Mouse (Mus musculus): ENCODE data around the gene Naxd.
"Not testable (repeated sequence)": the region's sequence is repeated elsewhere in the genome, so short reads cannot be mapped to it uniquely, and the experiment has no call there.

Gene Naxd

DNA sequence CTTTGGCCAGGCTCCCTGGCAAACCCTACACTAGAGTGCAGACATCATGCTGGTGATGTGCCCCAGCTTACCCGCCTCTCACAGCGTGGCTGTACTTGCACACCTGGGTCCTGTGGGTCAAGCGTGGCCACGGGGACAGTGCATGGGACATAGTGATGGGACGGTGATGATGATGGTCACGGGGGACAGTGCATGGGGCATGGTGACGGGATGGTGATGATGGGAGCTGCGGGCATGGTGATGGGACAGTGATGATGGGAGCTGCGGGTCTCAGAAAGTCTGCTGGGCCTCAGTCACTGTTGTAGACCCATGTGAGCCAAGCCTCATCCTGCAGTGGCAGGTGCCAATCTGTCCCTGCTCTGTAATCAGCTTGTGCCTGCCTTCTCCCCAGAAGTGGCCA lies 19.0 kb downstream of the Naxd start:
- no peak for DNase-seq

GRCm38 (mm10) chr8:11517366-11518055 lies 20.2 kb downstream of the Naxd start:
- DNase-seq = no peak

DNA sequence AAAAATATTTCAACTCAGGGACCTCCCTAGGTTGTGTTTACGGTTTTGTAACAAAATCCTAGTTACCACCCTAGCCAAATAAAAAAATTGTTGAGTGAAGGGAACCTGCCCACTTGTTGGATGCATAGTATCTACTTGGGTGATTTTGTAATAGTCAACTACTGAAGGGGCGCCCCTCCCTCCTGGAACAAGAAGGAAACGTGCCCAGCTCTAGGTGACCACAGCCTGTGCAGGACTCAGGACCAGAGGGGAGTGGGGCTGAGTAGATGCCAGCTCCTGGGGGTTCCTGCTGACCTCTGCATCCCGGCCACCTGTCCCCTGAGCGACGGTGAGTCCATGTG lies 20.7 kb downstream of the Naxd start:
- DNase-seq = no peak

DNA sequence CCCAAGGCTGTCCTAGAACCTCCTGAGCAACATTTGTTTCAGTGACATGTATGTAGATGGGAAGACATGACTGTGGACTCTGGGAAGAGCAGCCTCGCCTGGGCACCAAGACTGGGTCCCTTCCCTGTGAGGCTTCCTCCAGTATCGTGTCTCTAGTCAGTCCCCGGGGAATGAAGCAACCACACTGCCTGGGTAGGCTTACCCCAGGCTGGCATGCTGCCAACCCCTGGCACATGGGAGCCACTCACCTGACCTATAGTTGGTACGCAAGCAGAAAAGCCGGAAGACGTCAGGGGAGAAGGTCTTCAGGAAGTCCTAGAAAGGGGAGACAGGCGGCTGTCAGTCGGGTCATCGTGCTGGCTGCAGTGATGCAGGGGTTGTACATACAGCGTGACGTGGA lies 21.4 kb downstream of the Naxd start:
- DNase-seq = no peak

DNA sequence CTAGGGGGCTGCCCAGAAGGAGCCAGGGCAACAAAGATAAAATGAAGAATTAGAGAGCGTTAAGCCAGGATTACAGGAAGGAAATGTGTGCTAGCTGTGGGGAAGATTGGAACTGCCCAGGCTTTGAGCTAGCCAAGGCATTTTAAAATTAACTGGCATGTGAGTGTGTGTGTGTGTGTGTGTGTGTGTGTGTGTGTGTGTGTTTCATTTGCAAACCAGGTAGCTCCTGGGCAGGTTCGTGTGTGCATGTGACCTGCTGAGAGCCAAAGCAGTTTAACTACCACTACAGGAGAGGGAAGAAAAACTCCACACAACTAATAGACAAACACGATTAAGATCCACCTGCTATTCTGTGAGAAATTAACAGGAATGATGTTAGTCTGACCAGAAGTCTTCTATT lies 26.0 kb downstream of the Naxd start:
- no peak for DNase-seq

DNA sequence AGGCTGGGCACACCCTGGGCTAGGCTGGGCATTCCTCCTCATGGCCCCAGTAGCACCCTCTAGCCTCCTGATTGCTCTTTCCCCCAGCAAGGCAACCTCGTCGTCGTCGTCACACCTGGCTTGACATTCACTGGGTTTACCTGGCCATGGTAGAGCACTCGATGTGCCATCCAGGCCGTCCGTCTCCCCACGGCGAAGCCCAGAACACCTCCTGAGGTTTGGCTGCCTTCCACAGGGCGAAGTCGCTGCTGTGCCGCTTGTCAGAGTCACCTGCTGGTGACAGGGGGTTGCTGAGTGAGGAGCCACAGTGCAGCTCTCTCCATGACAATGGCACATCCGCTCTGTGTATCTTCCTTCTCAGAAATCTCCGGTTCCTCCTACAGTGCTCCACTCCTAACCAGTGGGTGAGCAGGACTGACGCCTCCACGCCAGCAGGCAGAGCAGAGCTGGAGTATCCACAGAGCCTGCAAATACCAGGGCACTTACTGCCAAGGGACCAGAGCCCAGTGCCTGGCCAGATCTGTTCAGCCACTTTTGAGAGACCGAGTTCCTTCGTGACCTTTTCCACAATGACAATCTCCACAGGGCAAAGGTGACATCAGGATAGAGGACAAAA lies 33.0 kb downstream of the Naxd start:
- DNase-seq = no peak

GRCm38 (mm10) chr8:11530849-11531248 lies 33.5 kb downstream of the Naxd start:
- no peak for DNase-seq

GRCm38 (mm10) chr8:11534494-11534893 lies 37.2 kb downstream of the Naxd start:
- DNase-seq = no peak

DNA sequence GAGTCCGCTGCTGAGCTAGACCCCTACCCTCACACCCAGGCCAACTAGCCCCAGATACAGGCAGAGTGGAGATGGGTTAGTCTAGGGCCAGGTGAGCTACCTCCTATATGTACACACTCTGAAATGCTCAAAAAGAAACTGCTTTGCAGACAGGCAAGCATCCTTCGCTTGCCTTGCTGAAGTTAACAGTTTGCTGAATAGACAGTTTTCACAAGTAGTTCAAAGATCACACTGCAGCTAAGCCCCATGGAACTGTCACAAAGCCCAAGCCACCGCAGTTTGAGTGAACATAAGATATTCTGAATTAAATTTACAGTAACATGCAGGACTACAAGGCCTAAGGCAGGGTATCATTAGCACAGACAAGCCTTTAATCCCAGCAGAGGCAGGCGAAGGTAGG lies 41.7 kb downstream of the Naxd start:
- DNase-seq = no peak

DNA sequence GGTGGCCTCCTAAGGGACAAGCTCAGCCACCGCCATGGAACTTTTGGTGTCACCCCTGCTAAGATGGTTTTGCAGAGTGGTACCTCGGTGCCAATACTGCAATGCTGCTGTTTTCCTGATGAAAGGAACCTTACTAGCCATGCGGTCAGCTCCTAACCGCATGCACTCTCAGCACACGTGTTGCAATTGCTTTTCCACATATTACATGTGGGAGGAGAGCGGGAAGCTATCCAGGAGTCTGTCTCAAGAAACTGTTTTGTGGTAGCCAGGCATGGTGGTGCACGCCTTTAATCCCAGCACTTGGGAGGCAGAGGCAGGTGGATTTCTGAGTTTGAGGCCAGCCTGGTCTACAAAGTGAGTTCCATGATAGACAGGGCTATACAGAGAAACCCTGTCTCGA lies 42.9 kb downstream of the Naxd start:
- DNase-seq = no peak

DNA sequence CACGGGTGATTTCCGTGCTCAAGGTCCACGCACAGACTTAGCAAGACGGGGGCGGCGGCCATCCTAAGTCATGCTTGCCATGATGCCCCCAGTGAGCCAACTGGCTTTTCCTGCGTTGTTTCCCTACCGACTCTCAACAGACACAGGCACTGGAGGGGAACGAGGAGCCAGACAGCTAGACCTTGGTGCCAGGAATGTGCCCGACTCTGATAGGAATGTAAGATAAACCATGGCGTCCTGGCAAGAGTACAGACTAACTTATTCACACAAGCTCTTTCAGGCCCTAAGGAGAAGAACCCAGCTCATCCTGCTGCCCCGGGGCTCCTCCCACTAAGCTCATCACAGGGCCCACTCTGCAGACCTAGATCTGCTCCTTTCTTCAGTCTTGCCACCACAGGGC lies 44.7 kb downstream of the Naxd start:
- no peak for DNase-seq

- DNase-seq = no peak
These were observed 45.6 kb downstream of the Naxd start for GRCm38 (mm10) chr8:11542866-11543265.

DNA sequence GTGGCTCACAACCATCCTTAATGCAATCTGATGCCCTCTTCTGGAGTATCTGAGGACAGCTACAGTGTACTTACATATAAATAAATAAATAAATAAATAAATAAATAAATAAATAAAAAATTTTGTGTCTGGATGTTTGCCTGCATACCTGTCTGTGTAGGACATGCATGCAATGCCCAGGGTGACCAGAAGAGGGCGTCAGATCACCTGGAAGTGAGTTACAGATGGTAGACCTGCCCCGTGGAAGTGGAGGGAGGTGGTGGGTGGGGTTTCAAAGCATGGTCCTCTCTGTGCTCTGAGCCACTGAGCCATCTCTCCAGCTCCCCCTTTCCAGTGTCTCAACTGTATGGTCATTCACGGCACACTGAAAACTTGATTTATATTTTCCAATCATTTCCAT lies 47.1 kb downstream of the Naxd start:
- peak; percentile 83 for DNase-seq

DNA sequence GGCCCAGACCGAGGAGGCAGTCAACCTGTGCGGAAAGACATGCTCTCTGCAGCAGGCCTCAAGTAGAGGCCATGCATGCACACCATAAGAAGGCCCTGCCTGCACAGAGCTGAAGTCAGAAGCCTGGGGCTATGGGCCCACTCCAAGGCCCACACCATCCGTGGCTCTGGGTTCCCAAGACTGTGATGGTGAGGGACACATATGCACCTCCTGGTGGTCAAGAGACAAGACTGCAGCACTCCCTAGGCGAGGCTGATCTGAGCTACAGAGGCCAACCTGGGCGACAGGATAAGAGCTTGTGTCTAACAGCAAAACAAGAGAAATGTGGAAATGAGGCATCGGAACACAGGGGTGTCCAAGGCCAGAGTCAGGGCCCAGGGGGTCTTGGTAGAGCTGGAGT lies 49.8 kb downstream of the Naxd start:
- DNase-seq = no peak

DNA sequence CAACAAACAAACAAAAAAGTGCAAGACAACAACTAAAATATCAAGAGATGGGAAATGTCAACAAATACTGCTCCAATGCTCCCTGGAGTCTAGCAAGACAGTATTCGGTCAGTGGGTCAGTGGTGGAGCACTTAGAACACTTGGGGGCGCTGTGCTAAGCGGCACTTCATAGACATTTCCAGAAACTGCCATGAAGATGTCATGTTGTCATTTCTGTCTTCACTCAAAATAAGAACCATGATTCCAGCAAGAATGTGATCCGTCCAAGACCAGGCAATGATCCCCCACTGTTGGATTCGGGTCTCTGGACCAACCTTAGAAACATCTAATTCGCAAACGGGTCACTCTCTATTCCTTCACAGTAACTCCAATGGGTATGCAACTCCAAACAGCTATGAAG lies 52.4 kb downstream of the Naxd start:
- peak; percentile 57 for DNase-seq

GRCm38 (mm10) chr8:11550281-11550948 lies 53.1 kb downstream of the Naxd start, which contains the start of gene Cars2:
Gene Cars2, minus strand, starts transcription at chr8:11550783.
- peak; percentile 96 for DNase-seq

DNA sequence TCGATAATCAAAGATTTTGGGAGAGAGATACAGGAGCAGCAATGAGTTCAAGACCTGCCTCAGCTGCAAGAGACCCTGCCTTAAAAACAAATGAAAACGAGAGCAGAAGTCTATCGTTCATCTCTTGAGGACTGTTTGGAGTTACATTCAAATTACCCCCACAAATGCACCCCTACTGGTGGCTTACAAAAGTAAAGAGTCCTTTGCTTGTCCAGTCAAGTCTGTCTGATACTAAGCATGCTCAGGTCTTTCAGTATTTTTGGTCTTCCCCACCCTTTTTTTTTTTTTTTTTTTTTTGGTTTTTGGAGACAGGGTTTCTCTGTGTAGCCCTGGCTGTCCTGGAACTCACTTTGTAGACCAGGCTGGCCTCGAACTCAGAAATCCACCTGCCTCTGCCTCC lies 54.2 kb downstream of the Naxd start:
- DNase-seq = not testable (repeated sequence)

DNA sequence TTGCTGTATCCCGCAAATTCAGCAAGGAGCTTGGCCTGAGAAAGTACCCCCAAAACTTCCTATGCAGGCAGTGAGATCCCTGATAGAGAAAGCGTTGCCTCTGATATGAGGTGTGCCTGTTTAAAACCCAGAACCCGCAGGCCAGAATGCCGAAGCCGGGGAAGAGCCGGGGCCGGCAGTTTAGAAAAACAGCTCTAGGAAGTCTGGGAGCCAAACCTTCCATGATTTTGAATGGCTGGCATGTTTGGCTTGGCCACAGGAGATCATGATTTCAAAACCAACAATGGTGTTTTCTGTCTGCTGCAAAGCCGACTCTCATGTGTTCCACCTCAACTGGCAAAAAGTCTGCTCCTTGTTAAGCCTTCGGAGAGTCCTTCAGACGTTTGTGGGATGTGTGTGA lies 55.1 kb downstream of the Naxd start:
- no peak for DNase-seq

GRCm38 (mm10) chr8:11554799-11555719 lies 57.8 kb downstream of the Naxd start, which contains the start of gene Ing1:
Gene Ing1, plus strand, starts transcription at chr8:11555571.
- DNase-seq = peak; percentile 98

- DNase-seq = peak; percentile 97
These were observed 58.6 kb downstream of the Naxd start for GRCm38 (mm10) chr8:11555720-11556591.

GRCm38 (mm10) chr8:11556691-11557423 lies 59.6 kb downstream of the Naxd start:
- peak; percentile 65 for DNase-seq

- no peak for DNase-seq
These were observed 60.1 kb downstream of the Naxd start for GRCm38 (mm10) chr8:11557424-11557767.
